Mouse (Mus musculus) embryonic facial prominence, embryonic 12.5 days (tissue): Measurements from ENCODE around the gene Kcnmb3. TPM values are rescaled to one million over a fixed set of nuclear protein-coding genes. Genes with fewer than 3 reads are reported as not detected.

Source experiments
- ATAC-seq: fragments of 200-750 bp; cut with Nextera tagmentation; 2 replicates; pipeline ENCODE4 v1.8.0; 2017; ENCODE audit not compliant: insufficient number of reproducible peaks, insufficient read depth, low FRiP score, low TSS enrichment
- H3K27ac ChIP-seq: fragments of 300-500 bp; sonication (generic); 2 replicates; pipeline ENCODE4 v1.5.1; 2016; ENCODE audit warnings: mild to moderate bottlenecking
- H3K27me3 ChIP-seq: fragments of 300-500 bp; sonication (generic); 2 replicates; pipeline ENCODE4 v1.6.1; 2016; ENCODE audit warnings: mild to moderate bottlenecking, moderate library complexity
- H3K36me3 ChIP-seq: fragments of 300-500 bp; sonication (generic); 2 replicates; pipeline ENCODE4 v1.6.1; 2016; ENCODE audit warnings: mild to moderate bottlenecking
- H3K4me1 ChIP-seq: fragments of 300-500 bp; sonication (generic); 2 replicates; pipeline ENCODE4 v1.6.1; 2016
- H3K4me2 ChIP-seq: fragments of 300-500 bp; sonication (generic); replicated peaks from 2 replicates; pipeline ENCODE4 v1.6.1; 2016; ENCODE audit warnings: mild to moderate bottlenecking, moderate library complexity
- H3K4me3 ChIP-seq: fragments of 300-500 bp; sonication (generic); 2 replicates; pipeline ENCODE4 v1.5.1; 2016; ENCODE audit warnings: mild to moderate bottlenecking
- H3K9ac ChIP-seq: fragments of 300-500 bp; sonication (generic); 2 replicates; pipeline ENCODE4 v1.6.1; 2016; ENCODE audit warnings: mild to moderate bottlenecking, moderate library complexity
- H3K9me3 ChIP-seq: fragments of 300-500 bp; sonication (generic); 2 replicates; pipeline ENCODE4 v1.6.1; 2016; ENCODE audit warnings: mild to moderate bottlenecking, moderate library complexity
- WGBS: fragments of 180-500 bp; shearing (Covaris S2); methylation state at CpG from one replicate; pipeline ENCODE4 v1.1.7; 2016; 5-methylcytosine and 5-hydroxymethylcytosine counted together
- polyA plus RNA-seq: library from polyadenylated mRNA; unstranded; fragments of >200 nt; fragmentation: Nextera tagmentation; extraction: Ambion mirVana; gene quantifications from 2 replicates; pipeline ENCODE4 v1.2.1, GENCODE M21; 2016

Kcnmb3 gene
- polyA plus RNA-seq, 1 experiment from 2014 or later = 0.09 TPM

GRCm38 (mm10) chr3:32494387-32495087, 2.5 kb upstream of the Kcnmb3 start:
- H3K27ac ChIP-seq = no peak overlapping the region
- H3K4me3 ChIP-seq = no peak overlapping the region
- H3K4me1 ChIP-seq = peaks cover 10% of the 10 kb centered on the region; the same call in 1 of the 2 replicates
- H3K4me2 ChIP-seq = no peak overlapping the region
- peaks cover 3% of the 10 kb centered on the region; the same call in 1 of the 2 replicates for H3K27me3 ChIP-seq
- no peak for ATAC-seq
- no peaks in the 10 kb centered on the region for H3K36me3 ChIP-seq
- H3K9ac ChIP-seq = no peak overlapping the region
- 68% methylated on average over 8 of the region's 8 CpGs for WGBS
- no peaks in the 10 kb centered on the region for H3K9me3 ChIP-seq

GRCm38 (mm10) chr3:32490928-32491315, 1.1 kb downstream of the Kcnmb3 start:
- Histone ChIP-seq H3K9ac (no peak overlapping the region), H3K9me3 (no peaks in the 10 kb centered on the region), H3K4me1 (0 out of 2 replicates have a peak, but pooled peaks cover 4% of the 10 kb centered on the region), H3K36me3 (no peaks in the 10 kb centered on the region), H3K27ac (no peak overlapping the region), H3K4me3 (no peak overlapping the region), H3K27me3 (peaks cover 3% of the 10 kb centered on the region; the same call in 1 of the 2 replicates), H3K4me2 (no peak overlapping the region)
- ATAC-seq = no peak

GRCm38 (mm10) chr3:32490076-32490927, 1.7 kb downstream of the Kcnmb3 start:
- no peaks in the 10 kb centered on the region for H3K9me3 ChIP-seq
- H3K4me2 ChIP-seq = no peak overlapping the region
- H3K27ac ChIP-seq = no peak overlapping the region
- H3K4me1 ChIP-seq = 0 out of 2 replicates have a peak, but pooled peaks cover under 1% of the 10 kb centered on the region
- WGBS = 82% methylated on average over 15 of the region's 15 CpGs
- ATAC-seq = no peak
- peaks cover 3% of the 10 kb centered on the region; the same call in 1 of the 2 replicates for H3K27me3 ChIP-seq
- H3K9ac ChIP-seq = no peak overlapping the region
- no peaks in the 10 kb centered on the region for H3K36me3 ChIP-seq
- H3K4me3 ChIP-seq = no peak overlapping the region

GRCm38 (mm10) chr3:32488172-32488571, 3.9 kb downstream of the Kcnmb3 start:
- no peak overlapping the region for H3K4me2 ChIP-seq
- H3K9ac ChIP-seq = no peak overlapping the region
- no peak for ATAC-seq
- H3K4me3 ChIP-seq = no peak overlapping the region
- H3K27ac ChIP-seq = no peak overlapping the region
- H3K4me1 ChIP-seq = no peaks in the 10 kb centered on the region
- H3K36me3 ChIP-seq = no peaks in the 10 kb centered on the region
- H3K27me3 ChIP-seq = peaks cover 3% of the 10 kb centered on the region; the same call in 1 of the 2 replicates
- WGBS = 81% methylated on average over 6 of the region's 6 CpGs
- no peaks in the 10 kb centered on the region for H3K9me3 ChIP-seq

GRCm38 (mm10) chr3:32486543-32486942, 5.5 kb downstream of the Kcnmb3 start:
- H3K4me1 ChIP-seq = no peaks in the 10 kb centered on the region
- ATAC-seq = no peak
- H3K36me3 ChIP-seq = no peaks in the 10 kb centered on the region
- H3K4me2 ChIP-seq = no peak overlapping the region
- no peak overlapping the region for H3K9ac ChIP-seq
- WGBS = 74% methylated on average over 4 of the region's 4 CpGs
- peaks cover 3% of the 10 kb centered on the region; the same call in 1 of the 2 replicates for H3K27me3 ChIP-seq
- H3K4me3 ChIP-seq = no peak overlapping the region
- no peaks in the 10 kb centered on the region for H3K9me3 ChIP-seq
- no peak overlapping the region for H3K27ac ChIP-seq

- H3K9me3 ChIP-seq = no peaks in the 10 kb centered on the region
- no peaks in the 10 kb centered on the region for H3K36me3 ChIP-seq
- H3K27ac ChIP-seq = no peak overlapping the region
- ATAC-seq = no peak
- WGBS = 83% methylated on average over 3 of the region's 3 CpGs
- H3K9ac ChIP-seq = no peak overlapping the region
- H3K4me1 ChIP-seq = no peaks in the 10 kb centered on the region
- H3K27me3 ChIP-seq = no peaks in the 10 kb centered on the region
- no peak overlapping the region for H3K4me3 ChIP-seq
- no peak overlapping the region for H3K4me2 ChIP-seq
Measured at GRCm38 (mm10) chr3:32483035-32483434, 9.0 kb downstream of the Kcnmb3 start.

GRCm38 (mm10) chr3:32479961-32480360, 12.1 kb downstream of the Kcnmb3 start:
- H3K4me2 ChIP-seq = no peak overlapping the region
- no peak overlapping the region for H3K4me3 ChIP-seq
- no peaks in the 10 kb centered on the region for H3K27me3 ChIP-seq
- ATAC-seq = no peak
- no peaks in the 10 kb centered on the region for H3K4me1 ChIP-seq
- no peak overlapping the region for H3K9ac ChIP-seq
- no peak overlapping the region for H3K27ac ChIP-seq
- WGBS = 86% methylated on average over 7 of the region's 7 CpGs
- no peaks in the 10 kb centered on the region for H3K9me3 ChIP-seq
- no peaks in the 10 kb centered on the region for H3K36me3 ChIP-seq

- H3K27me3 ChIP-seq = no peaks in the 10 kb centered on the region
- H3K4me2 ChIP-seq = no peak overlapping the region
- H3K9ac ChIP-seq = no peak overlapping the region
- 88% methylated on average over 10 of the region's 10 CpGs for WGBS
- H3K4me3 ChIP-seq = no peak overlapping the region
- H3K9me3 ChIP-seq = no peaks in the 10 kb centered on the region
- ATAC-seq = no peak
- H3K36me3 ChIP-seq = no peaks in the 10 kb centered on the region
- peaks cover 3% of the 10 kb centered on the region; the same call in 1 of the 2 replicates for H3K4me1 ChIP-seq
- no peak overlapping the region for H3K27ac ChIP-seq
Measured at GRCm38 (mm10) chr3:32473184-32473583, 18.8 kb downstream of the Kcnmb3 start.

GRCm38 (mm10) chr3:32472191-32472900, 19.7 kb downstream of the Kcnmb3 start:
- no peak for ATAC-seq

GRCm38 (mm10) chr3:32471098-32471497, 20.9 kb downstream of the Kcnmb3 start:
- no peak overlapping the region for H3K27ac ChIP-seq
- H3K27me3 ChIP-seq = no peaks in the 10 kb centered on the region
- H3K9me3 ChIP-seq = no peaks in the 10 kb centered on the region
- no peak overlapping the region for H3K4me3 ChIP-seq
- ATAC-seq = no peak
- peaks cover 3% of the 10 kb centered on the region; the same call in 1 of the 2 replicates for H3K4me1 ChIP-seq
- 81% methylated on average over 6 of the region's 6 CpGs for WGBS
- H3K36me3 ChIP-seq = no peaks in the 10 kb centered on the region
- no peak overlapping the region for H3K9ac ChIP-seq
- no peak overlapping the region for H3K4me2 ChIP-seq

More at GRCm38 (mm10) chr3:32472191-32472900, 19.7 kb downstream of the Kcnmb3 start:
- Histone ChIP-seq H3K4me2 (no peak overlapping the region), H3K9me3 (no peaks in the 10 kb centered on the region), H3K9ac (no peak overlapping the region), H3K4me1 (peaks cover 3% of the 10 kb centered on the region; the same call in 1 of the 2 replicates), H3K27ac (no peak overlapping the region), H3K27me3 (no peaks in the 10 kb centered on the region), H3K36me3 (no peaks in the 10 kb centered on the region), H3K4me3 (no peak overlapping the region)
- 63% methylated on average over 14 of the region's 14 CpGs for WGBS

- no peak overlapping the region for H3K4me3 ChIP-seq
- H3K9me3 ChIP-seq = no peaks in the 10 kb centered on the region
- no peak overlapping the region for H3K27ac ChIP-seq
- peaks cover 3% of the 10 kb centered on the region; the same call in 1 of the 2 replicates for H3K4me1 ChIP-seq
- 75% methylated on average over 7 of the region's 7 CpGs for WGBS
- no peak overlapping the region for H3K4me2 ChIP-seq
- no peak overlapping the region for H3K9ac ChIP-seq
- ATAC-seq = no peak
- H3K27me3 ChIP-seq = no peaks in the 10 kb centered on the region
- no peaks in the 10 kb centered on the region for H3K36me3 ChIP-seq
Measured at GRCm38 (mm10) chr3:32470449-32470848, 21.6 kb downstream of the Kcnmb3 start.
